Mouse (Mus musculus): ENCODE data around the gene Prickle1.

Prickle1 gene

DNA sequence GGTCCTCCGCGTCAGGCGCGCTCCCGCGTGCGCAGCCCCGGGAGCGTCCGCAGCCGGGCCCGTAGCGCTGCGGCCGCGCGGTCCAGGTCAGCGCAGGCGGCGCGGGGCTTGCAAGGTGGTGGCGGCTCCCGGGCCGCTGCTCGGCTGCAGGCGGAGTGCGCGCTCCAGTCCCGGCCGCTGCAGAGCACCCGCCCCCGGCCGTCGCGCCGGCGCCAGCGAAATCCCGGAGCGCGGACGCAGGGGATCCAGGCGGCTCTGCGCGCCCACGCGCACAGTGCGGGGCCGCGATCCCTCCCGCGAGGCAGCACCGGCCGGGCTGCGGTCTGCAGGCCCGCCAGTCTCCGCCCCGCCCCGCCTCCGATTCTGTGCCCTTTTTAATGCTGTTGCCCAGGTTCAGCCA is at the start of gene Prickle1:
Gene Prickle1, minus strand, starts transcription at position 146 of the 400 bp plus-strand sequence.
- peak; percentile 82 to 83 for DNase-seq

DNA sequence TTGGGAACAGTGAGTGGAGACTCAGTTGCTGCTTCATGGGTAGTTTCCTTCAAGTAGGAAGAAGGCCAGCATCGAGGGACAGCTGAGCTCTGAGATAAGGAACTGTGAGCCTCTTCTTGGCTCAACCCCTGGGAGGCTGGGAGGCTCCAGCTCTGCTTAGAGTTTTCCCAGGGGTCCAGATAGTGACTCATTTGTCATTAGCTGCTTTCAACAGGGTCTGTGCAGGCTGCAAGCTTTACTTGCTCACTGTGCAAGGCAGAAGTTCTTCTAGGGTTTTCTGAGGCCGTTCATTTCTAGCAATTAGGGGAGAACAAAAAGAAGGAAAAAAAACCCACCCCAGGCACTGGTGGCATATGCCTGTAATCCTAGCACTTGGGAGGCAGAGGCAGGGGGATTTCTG is 44.5 kb upstream of the Prickle1 start:
- no peak for DNase-seq

DNA sequence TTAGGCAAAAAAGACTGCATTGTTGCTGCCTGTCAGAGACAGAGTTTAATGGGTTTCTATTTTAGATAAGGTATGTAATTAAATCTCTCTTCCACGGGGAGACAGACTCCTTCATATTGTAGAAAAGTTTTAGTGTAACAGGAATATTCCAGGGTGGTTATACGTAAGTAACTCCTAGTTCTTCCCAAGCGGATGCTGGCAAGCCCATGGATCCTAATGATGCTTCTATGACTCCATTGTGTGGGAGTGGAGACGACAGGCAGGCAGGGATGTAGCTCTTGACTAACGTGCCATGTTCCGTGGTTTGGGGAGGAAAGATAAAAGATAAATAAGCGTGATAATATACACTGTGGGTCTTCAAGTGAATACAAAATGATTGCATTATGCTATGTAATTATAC is 41.3 kb upstream of the Prickle1 start:
- no peak for DNase-seq

DNA sequence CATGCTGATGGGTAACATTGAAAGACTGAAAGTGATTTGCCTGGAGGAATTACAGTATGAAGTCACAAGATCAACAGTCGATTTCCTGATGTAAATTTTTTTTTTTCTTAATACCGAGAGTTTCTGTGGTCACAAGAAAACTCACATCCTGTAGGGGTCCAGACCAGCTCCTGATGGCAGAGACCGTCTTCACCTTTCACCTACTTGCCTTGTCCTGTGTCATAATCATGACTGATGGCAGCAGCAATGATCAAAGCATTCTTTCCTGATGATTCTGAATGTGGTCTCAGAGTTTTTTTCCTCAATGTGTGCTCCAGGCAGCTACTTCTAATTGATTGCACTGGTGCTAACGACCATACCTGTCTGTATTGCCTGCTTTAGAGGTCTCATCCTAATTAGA is 39.9 kb upstream of the Prickle1 start:
- no peak for DNase-seq

DNA sequence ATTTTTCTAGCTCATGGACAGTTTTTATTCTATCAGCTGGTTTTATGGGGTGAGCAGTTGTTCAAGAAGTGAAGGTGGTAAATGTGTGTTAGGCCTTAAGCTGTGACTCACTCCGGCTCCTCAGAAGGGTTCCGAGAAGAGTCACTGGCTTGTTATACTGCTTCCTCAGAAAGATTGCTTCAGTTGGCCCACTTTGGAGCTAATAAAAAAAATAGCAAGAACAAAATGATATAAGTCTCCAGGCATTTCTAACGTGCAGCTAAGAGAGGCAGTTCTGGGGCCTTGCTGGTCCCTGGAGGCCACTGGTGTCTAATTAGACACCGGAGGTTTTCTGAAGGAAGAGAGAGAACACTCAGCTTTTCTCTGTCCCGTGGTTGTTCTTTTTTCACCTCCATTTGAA is 38.8 kb upstream of the Prickle1 start:
- no peak for DNase-seq

DNA sequence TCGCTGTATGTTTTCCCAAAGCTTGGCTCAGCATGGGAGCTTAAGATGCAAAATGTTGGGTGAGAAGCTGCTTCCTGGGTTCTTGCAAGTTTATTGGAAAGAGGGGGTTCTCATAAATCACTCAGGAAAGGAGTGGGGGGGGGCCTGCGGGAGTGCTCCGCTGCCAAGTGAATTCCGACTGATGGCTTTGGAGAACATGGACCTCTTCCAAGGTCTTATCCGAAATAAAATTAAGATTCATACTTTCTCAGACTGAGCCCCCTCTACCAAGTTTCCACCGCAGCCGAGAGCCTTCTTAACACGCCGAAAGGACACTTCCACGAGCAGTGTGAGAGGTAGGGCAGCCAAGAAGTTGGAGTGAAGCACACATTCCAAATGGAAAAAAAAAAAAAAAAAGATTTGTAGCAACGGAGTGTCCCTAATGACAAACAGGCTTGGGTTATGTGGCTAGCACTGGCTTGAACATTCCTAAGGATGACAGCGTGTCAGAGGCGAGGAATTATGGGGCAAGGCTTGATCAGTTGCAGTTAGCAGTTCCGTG is 34.4 kb upstream of the Prickle1 start:
- DNase-seq: peak in 1 of 2 experiments; percentile 12

DNA sequence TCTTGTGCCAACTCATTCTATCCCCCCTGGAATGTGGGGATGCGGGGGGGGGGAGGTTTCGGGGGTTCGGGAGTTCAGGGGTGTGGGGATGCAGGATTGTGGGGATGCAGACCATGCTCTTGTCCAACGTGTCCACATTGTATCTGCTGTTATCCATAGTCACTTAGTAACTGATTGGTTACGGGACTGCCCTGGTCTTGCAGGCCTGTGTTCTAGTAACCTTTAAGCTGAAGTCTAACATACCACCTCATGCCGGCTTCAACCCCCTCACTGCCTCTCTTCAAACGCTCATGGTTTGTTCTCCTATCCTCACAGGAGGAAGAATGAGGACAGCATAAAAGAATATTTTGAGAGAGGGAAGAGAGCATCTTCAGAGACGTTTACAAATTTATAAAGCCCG is 33.5 kb upstream of the Prickle1 start:
- DNase-seq: no peak

DNA sequence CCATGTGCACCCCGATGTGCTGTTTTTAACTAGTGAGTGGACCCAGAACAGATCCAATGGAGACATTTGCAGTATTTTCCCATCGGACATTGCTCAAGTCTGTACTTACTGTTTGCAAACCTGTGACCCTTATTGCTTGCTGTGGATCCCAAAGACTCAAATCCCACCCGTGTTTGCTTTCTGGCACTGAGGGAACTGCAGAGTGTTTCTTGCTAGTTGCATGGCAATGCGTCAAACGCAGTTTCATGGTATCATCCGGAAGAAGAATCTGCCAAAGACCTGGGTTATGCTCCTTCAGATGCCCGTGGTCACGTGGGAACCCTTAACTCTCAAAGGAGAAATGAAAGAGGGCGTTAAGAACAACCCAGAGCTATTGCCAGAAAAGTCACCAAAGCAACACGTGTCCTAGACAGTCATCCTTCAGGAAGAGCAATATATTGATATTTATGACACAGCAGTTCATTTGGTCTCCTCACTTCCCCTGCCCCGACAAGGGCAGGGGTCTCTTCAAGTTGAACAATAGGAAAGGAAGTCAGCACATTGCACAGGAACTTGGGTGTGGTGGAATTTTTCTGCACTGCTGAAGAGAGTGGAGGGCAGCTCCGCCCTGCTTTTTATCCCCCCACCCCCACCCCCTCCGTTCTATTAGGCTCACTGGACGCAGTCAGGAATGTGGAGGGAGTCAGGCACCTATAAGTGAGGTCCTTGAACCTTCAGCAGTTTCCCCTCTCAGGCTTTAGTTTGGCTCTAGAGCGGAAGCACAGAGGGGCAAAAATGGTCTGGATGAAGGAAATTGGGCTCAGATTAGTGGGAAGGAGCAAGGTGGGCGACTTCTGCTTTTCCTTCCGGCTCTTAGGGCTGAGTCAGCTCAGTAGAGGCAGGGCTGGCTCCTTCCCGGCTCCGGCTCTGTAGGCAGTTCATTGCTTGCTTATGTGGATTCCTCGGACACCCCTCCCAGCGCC is 32.4 kb upstream of the Prickle1 start:
- no peak for DNase-seq

DNA sequence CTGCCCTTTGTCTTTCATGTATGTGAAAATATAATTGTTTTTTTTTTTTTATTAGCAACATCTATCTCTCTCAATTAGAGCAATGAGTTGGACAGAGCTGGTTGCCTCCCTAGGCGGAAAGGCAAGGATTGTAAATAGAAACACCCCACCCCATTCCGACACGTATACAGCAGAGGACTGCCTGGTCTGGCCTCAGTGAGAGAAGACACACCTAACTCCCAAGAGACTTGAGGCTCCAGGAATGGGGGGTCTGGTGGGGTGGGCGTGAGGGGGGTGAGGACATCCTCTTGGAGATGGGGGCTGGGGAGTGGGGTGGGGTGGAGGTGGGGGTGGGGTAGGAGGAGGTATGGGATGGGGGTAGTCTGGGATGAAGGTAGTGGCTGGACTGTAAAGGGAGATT is 23.9 kb upstream of the Prickle1 start:
- no peak for DNase-seq

DNA sequence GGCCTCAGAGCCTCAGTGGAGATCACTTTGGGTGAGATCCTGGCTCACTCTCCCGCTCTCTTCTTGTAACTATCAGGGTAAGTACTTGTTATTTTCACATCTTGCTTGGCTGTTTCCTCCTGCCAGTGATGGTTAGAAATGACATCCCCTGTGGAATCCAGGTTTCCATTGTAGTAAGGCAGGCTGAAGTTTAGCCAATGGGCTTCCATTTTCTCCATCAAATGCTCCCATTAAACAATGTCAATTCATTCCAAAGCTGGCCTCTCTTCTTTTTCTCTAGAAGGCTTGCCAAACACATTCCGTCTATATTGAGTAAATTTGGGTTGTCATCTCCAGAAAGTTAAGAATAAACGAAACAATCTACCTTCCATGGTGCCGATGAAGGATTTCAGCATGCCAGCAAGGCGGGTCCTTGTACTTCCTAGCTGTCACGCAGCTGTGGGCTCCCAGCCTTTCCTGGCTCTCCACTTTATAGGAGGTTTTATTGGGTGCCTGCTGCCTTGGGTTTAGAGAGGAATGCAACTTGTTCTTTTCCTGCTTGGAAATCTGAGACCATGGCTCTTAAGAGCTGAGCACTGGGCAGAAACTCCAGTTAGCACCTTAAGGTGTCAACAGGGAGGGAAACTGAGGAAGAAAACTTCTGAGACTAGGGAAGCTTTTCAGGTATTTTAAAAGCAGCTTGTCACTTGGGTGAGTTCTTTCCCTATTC is 22.9 kb upstream of the Prickle1 start:
- DNase-seq: no peak

DNA sequence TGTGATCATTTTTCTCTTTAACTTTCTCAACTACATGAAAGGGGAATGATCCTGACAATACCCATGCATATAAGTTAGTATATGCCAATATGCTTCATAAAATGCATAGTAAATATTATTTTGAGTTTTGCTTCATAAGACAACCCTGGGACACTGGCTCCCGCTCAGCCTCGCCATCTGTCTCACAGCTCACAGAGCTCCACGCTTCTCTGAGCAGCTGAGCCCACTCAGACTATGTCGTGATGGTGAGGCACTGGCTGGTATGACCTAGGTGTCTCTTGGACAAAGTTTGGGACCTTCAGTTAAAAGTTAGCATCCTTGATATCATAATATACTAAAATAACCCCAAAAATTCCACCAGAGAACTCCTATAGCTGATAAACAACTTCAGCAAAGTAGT is 20.6 kb upstream of the Prickle1 start:
- no peak for DNase-seq

DNA sequence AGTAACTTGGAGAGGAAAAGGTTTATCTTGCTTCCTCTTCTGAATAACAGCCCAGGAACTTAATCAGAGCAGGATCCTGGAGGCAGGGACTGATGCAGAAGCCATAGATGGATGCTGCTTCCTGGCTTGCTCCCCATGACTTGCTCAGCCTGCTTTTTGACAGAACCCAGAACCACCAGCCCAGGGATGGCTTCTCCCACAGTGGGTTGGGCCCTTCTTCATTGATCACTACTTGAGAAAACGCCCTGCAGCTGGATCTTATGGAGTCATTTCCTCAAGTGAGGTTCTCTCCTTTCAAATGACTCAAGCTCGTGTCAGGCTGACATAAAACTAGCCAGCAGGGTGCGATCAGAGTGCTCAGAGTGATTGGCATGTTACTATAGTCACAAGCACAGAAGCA is 19.3 kb upstream of the Prickle1 start:
- DNase-seq: no peak

DNA sequence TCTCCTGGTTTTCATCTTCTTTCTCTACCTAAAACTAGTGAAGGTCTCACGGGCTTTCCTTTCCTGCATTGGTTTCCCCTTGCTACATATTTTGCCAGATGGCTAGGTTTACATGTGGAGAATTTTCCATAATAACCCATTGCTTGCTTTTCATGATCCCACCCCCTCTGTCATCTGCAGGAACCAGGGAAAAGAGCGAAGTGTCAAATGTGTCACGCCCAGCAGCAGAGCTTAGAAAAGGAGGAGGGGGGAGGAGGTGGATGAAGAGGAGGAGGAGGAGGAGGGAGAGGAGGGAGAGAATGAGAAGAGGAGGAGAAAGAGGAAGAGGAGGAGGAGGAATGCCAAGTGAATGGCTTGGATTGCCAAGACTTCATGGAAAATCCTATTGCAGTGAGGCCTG is 17.9 kb upstream of the Prickle1 start:
- DNase-seq: no peak

DNA sequence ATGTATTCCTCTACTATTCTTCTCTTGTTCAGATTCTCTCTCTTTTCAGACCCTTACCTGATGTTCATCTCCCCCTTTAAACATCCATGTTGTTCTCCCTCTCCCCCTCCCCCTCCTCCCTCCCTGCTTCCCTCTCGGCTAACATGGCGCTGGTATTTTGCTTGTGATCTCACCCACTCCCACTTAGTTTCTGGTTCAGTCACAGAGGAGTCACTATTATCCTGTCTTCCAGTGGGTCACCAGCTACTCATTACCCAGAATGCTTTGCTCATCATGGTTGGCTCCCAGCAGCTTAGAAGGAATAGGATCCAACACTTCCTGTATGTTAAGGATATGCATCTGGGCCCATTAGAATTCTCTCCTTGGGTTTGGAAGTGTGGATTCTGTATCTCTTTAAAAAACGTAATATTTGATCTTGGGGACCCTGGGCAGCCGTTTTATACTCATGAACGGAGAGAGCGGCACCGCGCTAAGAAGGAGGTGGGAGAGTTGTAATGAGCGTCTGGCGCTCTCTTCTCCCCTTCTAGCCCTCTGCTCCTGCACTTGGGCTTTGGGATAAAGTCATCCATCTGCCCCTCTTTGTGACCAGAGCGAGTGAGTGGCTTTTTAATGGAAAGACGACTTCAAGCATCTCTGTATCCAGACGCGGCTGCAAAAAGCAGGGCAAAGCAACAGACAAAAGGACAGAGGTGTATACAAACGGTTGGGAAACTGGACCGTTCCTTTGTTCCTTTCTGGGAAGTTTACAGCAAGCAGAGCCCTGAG is 16.0 kb upstream of the Prickle1 start:
- DNase-seq: no peak

DNA sequence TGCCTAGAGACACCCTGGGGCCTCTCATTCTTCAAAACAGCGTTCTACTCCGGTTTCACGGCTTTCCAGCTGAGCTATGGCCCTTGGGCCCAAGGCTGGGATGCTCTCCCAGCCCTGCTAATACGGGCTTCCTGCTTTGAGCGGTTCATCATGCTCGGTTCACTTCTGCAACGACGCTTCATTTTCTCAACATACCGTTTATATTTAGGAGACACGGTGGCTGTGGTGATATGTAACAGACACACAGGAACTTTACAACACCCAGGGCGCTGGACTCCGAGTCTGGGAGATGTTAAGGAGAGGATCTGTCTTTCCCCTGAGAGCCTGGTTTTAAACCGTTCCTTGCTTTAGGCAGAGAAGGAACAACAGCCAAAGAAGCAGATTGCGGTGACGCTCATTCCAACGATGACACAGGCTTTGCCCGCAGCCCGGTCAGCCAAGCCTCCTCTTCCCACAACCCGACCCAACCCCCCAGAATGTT is 15.1 kb upstream of the Prickle1 start:
- no peak for DNase-seq

DNA sequence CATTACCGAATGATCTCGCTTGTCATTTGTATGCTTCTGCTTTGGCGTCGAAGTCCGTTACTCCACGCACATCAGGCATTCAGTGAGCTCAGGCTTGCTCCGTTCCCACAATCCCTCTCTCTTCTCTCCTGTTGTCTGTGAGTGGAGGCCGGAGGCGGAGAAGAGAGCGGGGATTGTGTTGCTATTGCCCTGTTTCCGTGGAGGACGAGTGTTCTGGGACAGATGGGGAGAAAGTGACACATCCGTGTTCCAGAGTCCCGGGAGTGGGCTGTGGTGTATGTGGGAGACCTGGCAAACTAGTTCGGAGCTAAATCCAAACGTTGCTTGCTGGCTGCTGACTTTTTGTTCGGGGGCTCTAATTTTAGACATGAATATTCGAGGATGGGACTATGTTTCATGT is 14.6 kb upstream of the Prickle1 start:
- DNase-seq: no peak

DNA sequence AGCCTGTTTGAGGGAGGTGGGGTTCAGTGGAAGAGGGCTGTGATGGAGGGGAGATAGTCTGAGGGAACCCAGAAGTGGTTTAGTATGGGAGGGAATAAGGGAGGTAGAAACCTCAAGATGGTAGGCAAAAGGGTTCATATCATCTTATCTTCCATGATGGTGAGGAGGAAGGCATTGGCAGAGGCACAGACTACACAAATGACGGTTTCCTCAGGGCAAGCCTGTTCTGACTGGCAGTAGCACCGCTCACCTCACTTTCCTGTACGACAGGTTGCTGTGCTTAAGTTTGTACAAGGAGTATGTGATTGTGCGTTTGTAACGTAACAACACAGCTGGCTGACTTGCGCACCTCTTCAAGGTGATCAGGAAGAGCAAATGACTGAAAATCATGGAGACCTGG is 7.2 kb upstream of the Prickle1 start:
- no peak for DNase-seq

DNA sequence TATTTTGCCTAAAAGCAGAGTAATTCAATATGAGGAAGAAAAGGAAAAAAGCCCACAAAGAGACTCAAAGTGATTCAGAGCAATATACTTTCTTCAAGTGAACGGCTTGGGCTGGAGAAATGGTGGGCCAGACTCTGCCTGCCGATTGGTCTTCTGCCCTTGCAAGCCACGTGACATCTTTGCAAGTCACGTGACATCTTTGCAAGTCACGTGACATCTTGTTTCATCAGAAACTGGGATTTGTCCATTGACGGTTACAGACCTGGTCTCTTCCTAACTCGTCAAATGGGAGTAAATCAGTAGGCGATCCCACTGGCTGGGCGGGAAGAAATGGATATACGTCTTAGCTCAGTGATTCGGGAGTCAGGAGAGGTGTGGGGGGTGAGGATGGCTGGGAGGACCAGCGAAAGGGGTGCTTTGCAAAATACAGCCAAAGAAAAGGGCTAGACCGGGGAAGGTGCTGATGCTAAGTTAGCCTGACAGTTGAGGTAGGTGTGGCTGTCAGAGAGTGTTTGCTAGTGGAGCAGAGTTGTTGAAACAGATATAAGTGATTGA is 5.8 kb upstream of the Prickle1 start:
- no peak for DNase-seq

DNA sequence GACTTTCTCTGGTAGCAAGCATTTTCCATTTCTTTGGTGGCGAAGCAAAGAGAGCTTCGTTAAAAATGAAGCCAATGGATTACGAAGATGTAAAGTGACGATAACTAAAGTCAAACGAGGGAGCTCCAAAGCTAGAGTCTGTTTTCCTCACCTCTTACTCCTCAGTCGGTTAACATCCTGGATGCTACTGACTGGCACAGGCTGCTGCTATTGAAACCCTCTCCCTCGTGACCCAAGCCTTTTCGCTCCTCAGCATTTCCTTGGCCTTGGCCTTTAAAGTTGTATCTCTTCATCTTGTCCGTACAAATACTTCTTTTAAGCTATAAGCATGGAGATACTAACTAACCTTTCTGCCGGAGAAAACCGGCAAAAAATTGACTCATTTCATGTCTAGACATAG is 1.3 kb upstream of the Prickle1 start:
- DNase-seq: no peak

DNA sequence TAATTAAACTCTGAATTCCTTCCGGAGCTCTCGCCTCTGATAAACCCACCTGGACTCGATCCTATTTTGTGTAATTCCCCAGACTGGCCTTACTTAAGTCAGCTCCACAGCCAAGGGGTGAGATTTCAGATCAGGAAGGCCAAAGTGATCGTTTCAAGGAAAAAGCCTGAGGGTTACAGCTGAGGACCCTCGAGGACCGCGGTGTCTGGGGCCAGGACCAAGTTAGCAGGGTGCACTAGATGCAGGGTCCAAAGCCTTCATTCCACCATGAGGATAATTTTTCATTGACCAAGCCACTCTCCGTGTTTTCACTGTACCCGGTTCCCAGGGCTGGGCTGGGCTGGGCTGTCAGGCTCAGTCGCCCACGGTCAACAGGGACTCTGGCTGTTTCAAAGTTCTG is 594 bp upstream of the Prickle1 start:
- DNase-seq: peak; percentile 69 to 73

DNA sequence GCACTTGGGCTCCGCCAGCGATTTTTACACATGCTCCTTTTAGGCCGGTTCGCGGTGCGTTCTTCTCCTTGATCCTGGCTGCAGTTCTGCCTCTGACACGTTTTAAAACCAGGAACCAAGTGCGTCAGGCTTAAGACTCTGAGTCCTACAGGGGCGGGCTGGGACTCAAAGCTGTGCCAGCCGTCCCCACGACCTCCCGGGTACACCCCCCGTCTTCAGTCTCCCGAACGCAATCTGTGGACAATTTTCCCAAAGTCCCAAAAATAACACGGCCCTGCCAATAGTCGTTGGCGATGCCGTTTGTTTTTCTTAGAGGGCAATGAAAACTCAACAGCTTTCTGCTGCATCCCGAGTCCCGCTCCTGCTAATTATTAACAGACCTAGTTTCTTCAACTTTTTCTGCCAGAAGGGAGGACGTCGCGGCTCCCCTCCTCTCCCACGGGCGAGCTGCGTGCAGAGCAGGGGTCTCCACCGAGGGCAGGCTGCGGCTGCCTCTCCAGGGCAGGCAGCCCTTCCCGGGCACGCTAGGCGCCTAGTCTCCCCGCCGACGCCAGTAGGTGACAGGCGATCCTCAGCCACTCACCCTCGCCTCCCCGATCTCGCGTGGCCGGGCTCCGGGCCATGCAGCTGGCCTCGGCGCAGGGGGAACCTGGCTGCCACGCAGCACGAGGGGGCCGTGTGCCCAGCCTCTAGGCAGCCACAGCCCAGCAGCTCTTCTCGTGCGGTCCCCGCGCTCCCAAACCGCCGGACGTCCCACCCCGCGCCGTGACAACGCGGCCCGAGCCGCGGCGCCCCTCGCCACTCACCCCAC is 598 bp downstream of the Prickle1 start:
- DNase-seq: peak; percentile 24 to 46
